Mouse (Mus musculus) heart, adult 2 months (tissue): Measurements from ENCODE around the gene Tceanc2.

Source experiments
- CTCF ChIP-seq: fragments of 200-600 bp; IDR thresholded peaks from 2 replicates; pipeline ENCODE4 v1.8.1; 2022; ENCODE audit warnings: antibody characterized with exemption, mild to moderate bottlenecking, moderate library complexity
- EP300 ChIP-seq: fragments of 200-500 bp; IDR thresholded peaks from 2 replicates; pipeline ENCODE4 v1.6.1; 2011; ENCODE audit warnings: low read depth, low read length, control low read depth; ENCODE audit not compliant: insufficient read depth
- POLR2A ChIP-seq: fragments of 200-500 bp; IDR thresholded peaks from 2 replicates; pipeline ENCODE4 v1.6.1; 2011; ENCODE audit warnings: mild to moderate bottlenecking, low read depth, low read length, control low read depth; ENCODE audit not compliant: insufficient read depth

DNA sequence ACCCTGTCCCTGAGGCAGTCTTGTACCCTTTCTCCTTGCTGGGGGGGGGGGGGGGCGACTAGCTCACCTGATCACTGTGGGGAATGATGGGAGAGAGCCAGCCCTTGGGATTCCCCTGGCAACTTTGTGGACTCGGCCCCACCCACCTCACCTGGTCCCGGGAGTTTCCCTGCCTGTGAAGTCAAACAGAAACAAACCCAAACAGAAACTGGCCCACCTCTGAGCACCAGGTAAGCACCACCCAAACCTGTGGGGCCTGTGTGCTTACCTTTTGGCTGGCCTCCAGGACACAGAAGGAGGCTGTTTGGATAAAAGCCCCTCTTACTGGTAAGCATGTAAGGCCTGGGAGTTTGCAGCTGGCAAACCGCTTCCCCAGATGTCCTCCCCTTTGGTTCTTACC, 59.9 kb downstream of the Tceanc2 start:
- TF ChIP-seq POLR2A, result no peak
- TF ChIP-seq CTCF, result no peak
- TF ChIP-seq EP300, result no peak
